Mouse (Mus musculus) embryo, embryonic 11.5 days (tissue): ENCODE data around the gene Mmp28.

ENCODE experiments used
- DNase-seq: peaks from one replicate; pipeline ENCODE4 v3.0.0-alpha.2; 2012; ENCODE audit warnings: low read depth, low spot score

Mmp28 gene

GRCm38 (mm10) chr11:83409087-83409754, 53.6 kb downstream of the Mmp28 start, which contains the start of gene Rasl10b:
Gene Rasl10b (plus strand): TSS chr11:83409137.
- DNase-seq = no peak

GRCm38 (mm10) chr11:83408242-83408641, 54.6 kb downstream of the Mmp28 start:
- DNase-seq = no peak

GRCm38 (mm10) chr11:83406391-83406790, 56.5 kb downstream of the Mmp28 start:
- DNase-seq = no peak

- DNase-seq = no peak
Observed at GRCm38 (mm10) chr11:83403787-83404186, 59.1 kb downstream of the Mmp28 start.

- no peak for DNase-seq
Observed at GRCm38 (mm10) chr11:83398724-83399123, 64.1 kb downstream of the Mmp28 start.

- DNase-seq = no peak
Observed at GRCm38 (mm10) chr11:83397626-83398025, 65.2 kb downstream of the Mmp28 start.

- DNase-seq = no peak
Observed at GRCm38 (mm10) chr11:83394802-83395439, 68.0 kb downstream of the Mmp28 start.

- no peak for DNase-seq
Observed at GRCm38 (mm10) chr11:83393062-83393461, 69.8 kb downstream of the Mmp28 start.
